Mouse (Mus musculus) intestine, embryonic 15.5 days (tissue): ENCODE data around the gene Pafah2. TPM values are rescaled to one million over a fixed set of nuclear protein-coding genes. Genes with fewer than 3 reads are reported as not detected.

Experiments used
- ATAC-seq: fragments of 200-750 bp; cut with Nextera tagmentation; 2 replicates; pipeline ENCODE4 v1.8.0; 2017; ENCODE audit warnings: moderate TSS enrichment, moderate library complexity
- H3K27ac ChIP-seq: fragments of 300-500 bp; sonication (generic); 2 replicates; pipeline ENCODE4 v1.5.1; 2015; ENCODE audit warnings: mild to moderate bottlenecking, inconsistent platforms
- H3K27me3 ChIP-seq: fragments of 300-500 bp; sonication (generic); replicated peaks from 2 replicates; pipeline ENCODE4 v1.6.1; 2015; ENCODE audit warnings: inconsistent platforms
- H3K36me3 ChIP-seq: fragments of 300-500 bp; sonication (generic); 2 replicates; pipeline ENCODE4 v1.6.1; 2015; ENCODE audit warnings: inconsistent platforms
- H3K4me1 ChIP-seq: fragments of 300-500 bp; sonication (generic); replicated peaks from 2 replicates; pipeline ENCODE4 v1.6.1; 2015; ENCODE audit warnings: inconsistent platforms
- H3K4me2 ChIP-seq: fragments of 300-500 bp; sonication (generic); replicated peaks from 2 replicates; pipeline ENCODE4 v1.6.1; 2015; ENCODE audit warnings: mild to moderate bottlenecking, inconsistent platforms
- H3K4me3 ChIP-seq: fragments of 300-500 bp; sonication (generic); replicated peaks from 2 replicates; pipeline ENCODE4 v1.5.1; 2015; ENCODE audit warnings: inconsistent platforms
- H3K9ac ChIP-seq: fragments of 300-500 bp; sonication (generic); 2 replicates; pipeline ENCODE4 v1.6.1; 2015; ENCODE audit warnings: inconsistent platforms
- H3K9me3 ChIP-seq: fragments of 300-500 bp; sonication (generic); 2 replicates; pipeline ENCODE4 v1.6.1; 2016; ENCODE audit warnings: inconsistent platforms
- WGBS: fragments of 180-500 bp; shearing (Covaris S2); methylation state at CpG from one replicate; pipeline ENCODE4 v1.1.7; 2015; 5-methylcytosine and 5-hydroxymethylcytosine counted together
- polyA plus RNA-seq: library from polyadenylated mRNA; unstranded; fragments of >200 nt; fragmentation: Nextera tagmentation; extraction: Ambion mirVana; gene quantifications from 2 replicates; pipeline ENCODE4 v1.2.1, GENCODE M21; 2015

The Pafah2 gene
- polyA plus RNA-seq, 1 experiment from 2014 or later: 42.6 TPM

DNA sequence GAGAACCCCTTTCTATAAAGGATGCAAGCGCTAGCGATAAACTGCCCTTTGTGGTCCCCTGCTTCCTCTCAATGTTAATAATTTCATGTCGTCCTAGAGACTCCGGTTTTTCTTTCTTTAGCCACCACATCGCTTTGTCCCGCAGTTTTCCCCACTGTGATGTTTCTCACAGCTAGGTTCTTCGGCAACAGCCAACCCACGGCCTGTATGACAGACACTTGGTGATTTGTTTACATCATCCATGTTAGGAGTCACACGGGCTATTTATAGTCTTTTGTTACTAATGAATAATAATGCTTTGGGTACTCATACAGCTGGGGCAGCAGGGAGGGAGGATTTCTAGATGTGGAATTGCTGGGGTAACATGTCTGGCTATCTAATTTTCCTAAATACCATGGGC lies 55.4 kb downstream of the Pafah2 start:
- WGBS: 61% methylated on average over 9 of the region's 9 CpGs
- Histone ChIP-seq H3K36me3 (no peaks in the 10 kb centered on the region), H3K9me3 (no peaks in the 10 kb centered on the region), H3K9ac (no peak overlapping the region), H3K27ac (no peak overlapping the region), H3K4me1 (peaks cover 9% of the 10 kb centered on the region), H3K4me3 (no peak overlapping the region), H3K4me2 (no peak overlapping the region), H3K27me3 (peaks cover 10% of the 10 kb centered on the region)
- ATAC-seq: no peak

DNA sequence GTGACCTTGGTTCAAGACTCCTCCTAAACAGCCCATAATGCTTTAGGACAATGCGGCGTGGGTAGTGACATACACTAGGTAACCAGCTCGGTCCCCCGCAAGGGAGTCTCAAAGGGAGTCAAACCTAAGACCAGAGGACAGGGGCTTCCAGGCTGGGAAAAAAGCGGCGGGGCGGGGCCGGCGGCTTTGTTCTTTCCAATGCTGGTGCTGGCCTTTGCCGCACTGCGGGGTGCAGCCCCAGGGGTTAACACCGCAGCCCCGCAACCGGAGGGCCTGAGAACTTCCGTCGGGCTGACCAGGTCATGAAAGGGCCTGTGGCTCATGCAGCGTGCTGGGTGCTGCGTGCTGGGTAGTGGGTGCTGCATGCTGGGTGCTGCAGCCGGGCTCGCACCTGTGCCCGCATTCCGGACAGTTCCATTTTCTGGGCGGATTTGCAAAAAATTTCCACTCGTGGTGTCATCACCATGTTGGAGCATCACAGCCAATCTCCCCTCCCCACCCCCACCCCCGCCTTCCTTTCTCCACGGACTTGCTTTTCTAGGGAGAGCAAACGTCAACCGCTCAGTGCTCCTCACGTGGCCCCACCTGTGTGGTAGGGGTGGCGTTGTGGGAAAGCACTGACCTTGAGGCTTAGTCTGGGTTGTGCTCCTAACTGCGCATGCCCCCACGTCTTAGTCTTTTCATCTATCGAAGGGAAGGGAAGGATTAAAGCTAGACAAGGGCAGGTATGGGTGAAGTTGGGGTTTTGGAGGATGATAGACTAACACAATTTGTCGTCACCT lies 57.7 kb downstream of the Pafah2 start:
- peaks cover 10% of the 10 kb centered on the region for H3K27me3 ChIP-seq
- WGBS: 31% methylated on average over 34 of the region's 34 CpGs
- H3K27ac ChIP-seq: no peak overlapping the region
- H3K4me2 ChIP-seq: peak overlapping the region; percentile 43
- peaks cover 9% of the 10 kb centered on the region for H3K4me1 ChIP-seq
- no peaks in the 10 kb centered on the region for H3K36me3 ChIP-seq
- ATAC-seq: no peak
- H3K9ac ChIP-seq: no peak overlapping the region
- H3K4me3 ChIP-seq: no peak overlapping the region
- no peaks in the 10 kb centered on the region for H3K9me3 ChIP-seq

DNA sequence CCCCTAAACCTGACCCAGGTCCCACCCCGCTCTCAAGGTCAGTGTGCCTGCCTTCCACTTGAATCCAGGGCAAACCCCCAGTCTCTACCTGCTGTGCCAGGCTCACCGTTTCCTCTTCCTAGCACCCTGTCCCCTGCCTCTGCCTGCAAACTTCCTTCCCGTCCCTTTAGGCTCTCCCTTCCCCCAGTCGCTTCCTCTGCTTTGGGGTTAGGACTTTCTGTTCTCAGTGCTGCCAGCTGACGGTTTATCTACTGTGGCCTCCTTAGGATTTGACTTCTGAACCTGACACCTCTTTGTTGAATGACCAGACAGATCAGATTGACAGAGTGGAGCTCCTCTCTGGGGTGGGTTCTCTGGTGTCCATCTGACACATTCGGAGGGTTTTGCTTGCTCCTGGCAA lies 59.2 kb downstream of the Pafah2 start:
- Histone ChIP-seq H3K4me1 (peaks cover 9% of the 10 kb centered on the region), H3K4me2 (no peak overlapping the region), H3K27ac (no peak overlapping the region), H3K9ac (no peak overlapping the region), H3K4me3 (no peak overlapping the region), H3K27me3 (peaks cover 10% of the 10 kb centered on the region), H3K36me3 (no peaks in the 10 kb centered on the region), H3K9me3 (no peaks in the 10 kb centered on the region)
- no peak for ATAC-seq
- WGBS: 38% methylated on average over 6 of the region's 6 CpGs

DNA sequence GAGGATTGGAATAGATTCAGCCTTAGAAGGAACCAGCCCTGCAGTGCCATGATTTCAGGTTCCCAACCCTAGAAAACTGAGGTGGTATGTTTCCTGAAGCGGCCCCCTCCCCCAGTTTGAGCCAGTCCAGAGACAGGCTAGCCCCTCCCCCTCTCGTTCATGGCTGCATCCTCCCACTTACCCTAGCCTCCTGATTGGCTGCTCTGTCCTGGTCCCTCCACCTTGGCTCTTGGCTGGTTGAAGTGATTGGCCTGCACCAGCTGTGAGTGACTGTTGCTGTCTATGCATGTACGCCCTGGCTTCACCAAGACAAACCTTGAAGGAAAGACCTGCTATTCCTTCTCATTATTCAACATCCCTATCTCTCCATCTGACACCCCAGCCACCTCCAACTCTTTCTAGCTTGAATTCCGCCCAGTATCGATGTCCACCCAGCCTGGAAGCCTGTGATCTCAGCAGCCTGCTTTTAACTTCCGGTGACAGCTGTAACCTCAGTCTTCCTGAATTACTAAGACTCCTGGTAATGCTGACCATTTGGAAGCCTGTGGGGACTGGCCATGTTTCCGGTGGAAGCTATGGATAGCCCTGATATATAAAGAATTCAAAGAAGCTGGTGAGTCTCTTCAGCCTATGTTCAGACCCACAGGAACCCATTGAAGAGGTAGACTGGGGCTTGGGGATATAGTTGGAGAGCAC lies 61.2 kb downstream of the Pafah2 start:
- no peaks in the 10 kb centered on the region for H3K9me3 ChIP-seq
- no peak overlapping the region for H3K9ac ChIP-seq
- peaks cover 10% of the 10 kb centered on the region for H3K27me3 ChIP-seq
- ATAC-seq: no peak
- H3K4me3 ChIP-seq: no peak overlapping the region
- no peaks in the 10 kb centered on the region for H3K36me3 ChIP-seq
- no peak overlapping the region for H3K27ac ChIP-seq
- H3K4me2 ChIP-seq: no peak overlapping the region
- WGBS: 53% methylated on average over 7 of the region's 7 CpGs
- peaks cover 6% of the 10 kb centered on the region; the same call in 1 of the 2 replicates for H3K4me1 ChIP-seq

DNA sequence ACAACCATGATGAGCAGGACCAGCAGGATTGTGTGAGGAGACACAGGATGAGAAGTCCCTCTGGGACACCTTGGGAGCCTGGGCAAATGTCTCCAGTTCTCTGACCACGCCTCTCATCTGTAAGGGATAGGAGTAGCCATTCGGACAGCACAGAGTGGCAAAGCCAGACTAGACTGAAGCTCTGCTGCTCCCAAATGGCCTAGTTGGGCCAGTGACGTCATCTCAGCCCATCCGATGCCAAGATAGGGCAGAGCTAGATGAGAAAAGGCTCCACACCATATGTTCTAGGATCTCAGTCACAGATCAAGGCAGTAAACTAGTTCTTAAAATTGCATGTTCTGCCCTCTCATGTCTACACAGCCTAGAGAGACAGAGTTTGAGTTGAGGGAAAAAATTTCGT lies 62.7 kb downstream of the Pafah2 start:
- no peak overlapping the region for H3K27ac ChIP-seq
- WGBS: 73% methylated on average over 5 of the region's 5 CpGs
- H3K4me3 ChIP-seq: no peak overlapping the region
- H3K9me3 ChIP-seq: no peaks in the 10 kb centered on the region
- no peak overlapping the region for H3K9ac ChIP-seq
- ATAC-seq: no peak
- H3K36me3 ChIP-seq: no peaks in the 10 kb centered on the region
- peaks cover 4% of the 10 kb centered on the region for H3K27me3 ChIP-seq
- H3K4me1 ChIP-seq: peaks cover 4% of the 10 kb centered on the region; the same call in 1 of the 2 replicates
- no peak overlapping the region for H3K4me2 ChIP-seq

DNA sequence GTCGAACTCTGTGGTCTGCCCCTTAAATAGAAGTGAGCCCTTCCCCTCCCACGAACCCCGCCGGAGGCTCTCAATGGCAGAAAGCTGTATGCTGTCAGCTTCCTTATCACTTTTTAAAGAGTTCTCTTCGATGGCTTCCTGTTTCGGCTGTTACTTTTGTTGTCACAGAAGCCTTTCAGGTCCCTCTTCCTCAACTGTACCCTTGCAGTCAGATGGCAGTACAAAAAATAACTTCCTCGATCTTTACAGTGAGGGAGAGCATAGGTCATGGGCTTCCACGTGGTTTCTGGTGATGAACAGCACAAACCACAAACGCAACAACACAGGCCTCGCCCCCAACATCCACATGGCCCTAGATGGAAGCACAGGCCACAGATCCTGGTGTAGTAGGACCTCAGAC lies 64.2 kb downstream of the Pafah2 start:
- H3K4me2 ChIP-seq: no peak overlapping the region
- H3K27me3 ChIP-seq: no peaks in the 10 kb centered on the region
- no peak overlapping the region for H3K27ac ChIP-seq
- ATAC-seq: no peak
- no peak overlapping the region for H3K9ac ChIP-seq
- WGBS: 75% methylated on average over 10 of the region's 10 CpGs
- no peak overlapping the region for H3K4me3 ChIP-seq
- no peaks in the 10 kb centered on the region for H3K9me3 ChIP-seq
- 0 out of 2 replicates have a peak, but pooled peaks cover 1% of the 10 kb centered on the region for H3K4me1 ChIP-seq
- no peaks in the 10 kb centered on the region for H3K36me3 ChIP-seq

DNA sequence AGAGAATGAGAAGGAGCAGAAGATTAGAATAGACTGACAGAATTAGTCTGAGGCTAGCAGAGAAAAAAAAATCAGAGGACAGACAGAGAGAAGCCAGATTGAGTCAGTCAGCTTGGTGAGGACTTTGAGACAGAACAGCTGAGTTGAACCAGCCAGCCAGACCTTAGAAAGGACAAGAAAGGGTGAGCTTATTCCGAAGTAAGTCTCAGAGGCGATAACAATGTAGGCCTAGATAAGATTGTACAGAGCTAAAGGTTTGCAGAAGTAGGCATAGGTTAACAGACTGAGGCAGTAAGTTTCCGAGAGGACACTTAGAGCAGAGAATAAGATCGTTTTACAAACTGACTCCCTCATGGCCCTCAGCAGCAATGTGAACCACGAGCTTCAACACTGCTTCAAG lies 65.1 kb downstream of the Pafah2 start:
- Histone ChIP-seq H3K9me3 (no peaks in the 10 kb centered on the region), H3K27me3 (no peaks in the 10 kb centered on the region), H3K27ac (no peak overlapping the region), H3K9ac (no peak overlapping the region; the same call in 1 of the 2 replicates), H3K36me3 (no peaks in the 10 kb centered on the region), H3K4me2 (no peak overlapping the region), H3K4me1 (no peaks in the 10 kb centered on the region), H3K4me3 (no peak overlapping the region)
- ATAC-seq: no peak
- whole genome bisulfite sequencing: 75% methylated on average over 5 of the region's 5 CpGs

DNA sequence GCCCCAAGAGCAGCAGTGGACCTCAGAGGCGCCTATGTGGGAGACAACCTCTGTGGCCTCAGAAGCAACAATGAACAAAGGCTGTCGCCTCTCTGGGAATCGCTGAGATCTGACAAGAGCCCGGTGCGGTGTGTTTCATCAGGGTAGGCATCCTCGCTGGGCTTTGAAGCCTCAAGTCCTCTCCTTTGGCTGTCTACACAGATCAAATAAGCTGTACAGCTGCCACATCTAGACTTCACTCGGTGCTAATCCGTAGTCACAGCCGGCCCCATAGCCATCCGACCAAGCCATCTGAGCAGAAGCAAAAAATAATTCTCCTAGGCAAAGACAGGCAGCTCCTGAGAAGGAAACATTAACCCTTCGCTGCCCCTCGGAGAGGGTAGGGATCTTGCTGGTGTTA lies 69.7 kb downstream of the Pafah2 start:
- H3K4me2 ChIP-seq: no peak overlapping the region
- ATAC-seq: no peak
- H3K27me3 ChIP-seq: no peaks in the 10 kb centered on the region
- no peaks in the 10 kb centered on the region; the same call in 1 of the 2 replicates for H3K4me1 ChIP-seq
- 51% methylated on average over 12 of the region's 12 CpGs for WGBS
- H3K9me3 ChIP-seq: no peaks in the 10 kb centered on the region
- H3K9ac ChIP-seq: no peak overlapping the region
- no peak overlapping the region for H3K4me3 ChIP-seq
- H3K36me3 ChIP-seq: peaks cover 1% of the 10 kb centered on the region; the same call in 1 of the 2 replicates
- H3K27ac ChIP-seq: no peak overlapping the region

DNA sequence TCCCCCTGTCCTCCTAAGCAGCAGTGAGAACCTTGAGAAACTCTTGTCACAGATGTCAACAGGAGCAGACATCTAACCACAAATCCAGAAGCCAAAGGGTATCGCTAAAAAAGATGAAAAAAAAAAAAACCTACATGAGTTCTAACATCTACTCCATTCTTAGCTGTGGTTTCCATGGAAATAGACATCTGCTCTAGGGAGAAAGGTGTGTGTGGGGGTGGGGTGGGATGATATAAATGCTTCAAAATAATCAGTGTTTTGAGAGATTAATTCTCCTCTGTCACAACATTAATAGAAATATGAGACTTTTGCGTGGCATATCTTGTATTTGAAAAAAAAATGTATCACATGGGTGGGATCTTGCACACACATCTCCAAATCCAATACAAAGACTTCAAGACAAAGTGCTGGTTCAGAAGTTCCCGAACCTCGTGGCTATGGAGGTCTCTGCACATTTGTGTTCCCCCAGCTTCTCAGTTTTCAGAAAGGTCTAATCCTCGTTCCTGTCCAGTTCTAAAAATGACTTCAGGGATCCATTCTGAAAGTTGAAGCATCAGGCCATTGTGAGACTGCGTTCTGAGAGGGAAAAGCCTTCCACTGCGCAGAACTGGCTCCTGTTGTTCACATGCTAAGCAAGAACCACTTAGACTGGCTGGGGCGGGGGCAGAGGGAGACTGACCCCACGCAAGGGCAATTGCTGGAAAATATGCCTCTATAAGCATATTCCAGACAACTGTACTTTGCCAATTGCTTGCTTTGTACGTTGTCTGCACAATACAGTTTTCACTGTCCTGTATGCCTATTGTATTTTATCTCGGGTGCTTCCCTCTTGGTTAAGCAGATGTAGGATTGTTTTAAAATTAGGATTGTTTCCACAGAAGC lies 70.5 kb downstream of the Pafah2 start:
- Histone ChIP-seq H3K4me1 (no peaks in the 10 kb centered on the region; the same call in 1 of the 2 replicates), H3K4me3 (0 out of 2 replicates have a peak overlapping the region, but pooled peaks have one; percentile 92), H3K27me3 (no peaks in the 10 kb centered on the region), H3K9me3 (no peaks in the 10 kb centered on the region), H3K4me2 (peak overlapping the region; percentile 95), H3K27ac (no peak overlapping the region), H3K36me3 (peaks cover 8% of the 10 kb centered on the region), H3K9ac (0 out of 2 replicates have a peak overlapping the region, but pooled peaks have one; percentile 54)
- 69% methylated on average over 11 of the region's 11 CpGs for WGBS
- ATAC-seq: no peak

DNA sequence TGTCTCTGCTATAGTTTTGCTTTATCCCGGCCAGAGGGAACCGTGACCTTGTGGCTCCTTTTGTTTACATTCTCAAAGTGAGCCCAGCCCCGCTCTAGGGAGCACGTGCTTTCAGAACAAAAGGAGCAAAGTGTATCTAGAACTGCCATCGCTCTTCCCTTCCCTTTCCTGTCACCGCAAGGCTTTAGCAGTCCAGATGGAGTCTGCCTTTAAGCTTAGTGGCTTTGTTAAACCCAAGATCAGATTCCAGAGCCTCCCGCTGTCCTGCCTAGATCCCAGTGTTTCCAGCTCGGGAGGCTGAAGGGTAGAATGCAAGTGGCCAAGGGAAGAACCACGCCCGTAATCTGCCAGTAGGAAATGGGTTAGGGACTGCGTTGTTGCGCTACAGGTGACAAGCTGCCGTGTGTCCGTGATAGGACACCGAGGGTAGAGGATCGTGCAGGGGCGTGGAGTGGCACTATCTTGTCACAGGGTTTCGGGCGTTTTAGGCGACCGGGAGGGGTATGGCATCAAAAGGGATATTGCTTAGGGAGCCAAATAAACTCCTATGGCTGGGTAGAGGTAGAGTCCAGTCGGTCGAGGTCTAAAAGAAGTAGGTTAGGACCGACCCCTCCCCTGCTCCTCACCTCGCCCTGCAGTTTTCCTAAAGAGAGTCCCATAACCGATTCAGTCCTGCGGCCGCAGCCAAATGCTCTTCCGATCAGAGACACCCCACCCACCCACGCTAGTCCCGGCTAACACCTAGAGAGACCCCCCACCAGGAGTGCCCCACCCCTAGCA lies 71.5 kb downstream of the Pafah2 start:
- peak; percentile 44 for ATAC-seq
- Histone ChIP-seq H3K27me3 (no peaks in the 10 kb centered on the region), H3K4me3 (peak overlapping the region; percentile 92), H3K9me3 (no peaks in the 10 kb centered on the region), H3K4me2 (peak overlapping the region; percentile 95), H3K9ac (peak overlapping the region; percentile 54), H3K4me1 (no peaks in the 10 kb centered on the region; the same call in 1 of the 2 replicates), H3K27ac (peak overlapping the region; percentile 92; the same call in 1 of the 2 replicates), H3K36me3 (peaks cover 11% of the 10 kb centered on the region)
- under 1% methylated on average over 31 of the region's 31 CpGs for WGBS

DNA sequence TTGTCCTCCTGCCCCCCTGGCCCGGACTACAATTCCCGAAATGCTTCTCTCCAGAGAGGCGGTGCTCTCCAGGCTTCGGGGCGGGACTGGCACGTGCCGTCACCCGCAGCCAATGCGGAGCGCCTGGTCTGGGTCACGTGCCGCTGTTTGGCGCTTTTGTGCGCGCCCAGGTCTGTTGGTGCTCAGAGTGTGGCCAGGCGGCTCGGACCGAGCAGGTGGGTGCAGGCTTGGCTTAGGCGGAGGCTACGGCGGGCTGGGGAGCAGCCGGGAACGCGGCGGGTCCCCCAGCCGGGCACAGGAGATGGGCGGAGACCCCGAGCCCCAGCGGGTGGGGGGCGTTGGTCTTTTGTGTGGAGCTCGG lies 72.1 kb downstream of the Pafah2 start, which contains the start of gene Stmn1:
TSS of gene Stmn1 (plus strand) at position 106 of the 361 bp plus-strand sequence.
- H3K9ac ChIP-seq: peak within 1 kb of the TSS; percentile 92
- peak within 1 kb of the TSS; percentile 95 for H3K4me2 ChIP-seq
- no peaks in the 10 kb centered on the region for H3K27me3 ChIP-seq
- H3K27ac ChIP-seq: peak within 1 kb of the TSS; percentile 92
- H3K4me1 ChIP-seq: no peaks in the 10 kb centered on the region; the same call in 1 of the 2 replicates
- peak; percentile 96 for ATAC-seq
- H3K9me3 ChIP-seq: no peaks in the 10 kb centered on the region
- H3K4me3 ChIP-seq: peak within 1 kb of the TSS; percentile 92
- peaks cover 11% of the 10 kb centered on the region for H3K36me3 ChIP-seq
- under 1% methylated on average over 31 of the region's 31 CpGs for WGBS
